18 mouse cellular contexts compared by ENCODE assay signal in the genomic region with DNA sequence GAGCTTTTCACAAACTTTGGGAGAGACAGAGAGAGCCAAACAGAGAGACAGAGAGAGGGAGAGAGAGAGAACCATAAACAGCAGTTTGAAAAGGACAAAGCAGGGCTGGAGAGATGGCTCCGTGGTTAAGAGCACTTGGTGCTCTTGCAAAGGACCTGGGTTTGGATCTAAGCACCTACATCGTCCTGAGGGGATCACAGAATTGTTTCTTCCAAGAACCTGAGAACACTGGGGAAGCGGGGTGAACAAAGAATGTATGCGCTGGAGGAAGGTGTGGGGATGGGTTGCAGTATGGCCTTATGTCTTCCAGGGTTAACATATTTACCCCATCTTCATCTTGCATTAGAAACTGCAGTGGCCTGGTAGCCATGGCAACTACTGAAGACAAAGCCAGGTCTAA. TPM values are rescaled to one million over a fixed set of nuclear protein-coding genes. Genes with fewer than 3 reads are reported as not detected.
DNase-seq lines count a peak whose midpoint lies in the region; ATAC-seq lines count a peak whose summit lies in the region.
"Had no signal": no experiment of that assay in that cellular context is flagged by ENCODE, and none has a peak within 500 bp of the region (broad histone marks: within the 10 kb centered on the region; RNA-seq: fewer than 3 reads in every experiment).

No protein-coding gene starts in this region.

- H3K4me3 ChIP-seq in hindbrain, embryonic 11.5 days (ENCODE audit: low read depth, low read length), result no peak overlapping the region; the same call in 1 of the 2 replicates
- no peak overlapping the region for H3K4me3 ChIP-seq in hindbrain, embryonic 14.5 days (replicated peaks; ENCODE audit: low read length)
- no peak overlapping the region for H3K4me3 ChIP-seq in neural tube, embryonic 12.5 days
- H3K4me3 ChIP-seq in neural tube, embryonic 15.5 days (replicated peaks), result no peak overlapping the region
- no peak overlapping the region for H3K4me3 ChIP-seq in limb, embryonic 15.5 days
- H3K4me3 ChIP-seq in heart, embryonic 11.5 days (ENCODE audit: low read depth, low read length), result no peak overlapping the region

- H3K27ac ChIP-seq in hindbrain, embryonic 11.5 days (ENCODE audit: low read depth, low read length), result no peak overlapping the region
- H3K27ac ChIP-seq in hindbrain, embryonic 14.5 days, result no peak overlapping the region
- H3K27ac ChIP-seq in neural tube, embryonic 12.5 days, result no peak overlapping the region
- H3K27ac ChIP-seq in neural tube, embryonic 15.5 days (replicated peaks), result no peak overlapping the region
- H3K27ac ChIP-seq in limb, embryonic 15.5 days, result 0 out of 2 replicates have a peak overlapping the region, but pooled peaks have one; percentile 3
- H3K27ac ChIP-seq in heart, embryonic 11.5 days (ENCODE audit: low read depth, low read length), result no peak overlapping the region
- H3K27ac ChIP-seq: embryonic facial prominence, embryonic 12.5 days; liver, embryonic 13.5 days; lung, embryonic 15.5 days; macrophage; midbrain, embryonic 12.5 days had no signal

- H3K4me2 ChIP-seq in hindbrain, embryonic 11.5 days (replicated peaks; ENCODE audit: low read depth, low read length), result no peak overlapping the region
- no peak overlapping the region for H3K4me2 ChIP-seq in hindbrain, embryonic 14.5 days (replicated peaks)
- 0 out of 2 replicates have a peak overlapping the region, but pooled peaks have one; percentile 72 for H3K4me2 ChIP-seq in neural tube, embryonic 12.5 days (replicated peaks)
- H3K4me2 ChIP-seq in neural tube, embryonic 15.5 days, result no peak overlapping the region
- no peak overlapping the region for H3K4me2 ChIP-seq in limb, embryonic 15.5 days
- no peak overlapping the region for H3K4me2 ChIP-seq in heart, embryonic 11.5 days

- H3K27me3 ChIP-seq in hindbrain, embryonic 11.5 days (ENCODE audit: control insufficient read depth, insufficient read depth, low read length), result no peaks in the 10 kb centered on the region
- H3K27me3 ChIP-seq in hindbrain, embryonic 14.5 days (ENCODE audit: control insufficient read depth, insufficient read depth, low read length), result no peaks in the 10 kb centered on the region
- H3K27me3 ChIP-seq in neural tube, embryonic 12.5 days (replicated peaks), result no peaks in the 10 kb centered on the region
- no peaks in the 10 kb centered on the region for H3K27me3 ChIP-seq in neural tube, embryonic 15.5 days (replicated peaks)
- no peaks in the 10 kb centered on the region for H3K27me3 ChIP-seq in limb, embryonic 15.5 days
- H3K27me3 ChIP-seq in heart, embryonic 11.5 days (ENCODE audit: control insufficient read depth, insufficient read depth, low read length), result no peaks in the 10 kb centered on the region
- H3K27me3 ChIP-seq: embryonic facial prominence, embryonic 12.5 days; heart, embryonic 12.5 days; liver, embryonic 13.5 days; lung, embryonic 15.5 days; midbrain, embryonic 12.5 days had no signal

- 0 out of 2 replicates have a peak, but pooled peaks cover 5% of the 10 kb centered on the region for H3K36me3 ChIP-seq in hindbrain, embryonic 11.5 days (ENCODE audit: control insufficient read depth, insufficient read depth, low read length)
- peaks cover 33% of the 10 kb centered on the region for H3K36me3 ChIP-seq in hindbrain, embryonic 14.5 days (replicated peaks; ENCODE audit: control insufficient read depth, insufficient read depth)
- peaks cover 16% of the 10 kb centered on the region for H3K36me3 ChIP-seq in neural tube, embryonic 12.5 days
- peaks cover 19% of the 10 kb centered on the region for H3K36me3 ChIP-seq in neural tube, embryonic 15.5 days
- H3K36me3 ChIP-seq in limb, embryonic 15.5 days, result peaks cover 39% of the 10 kb centered on the region
- 0 out of 2 replicates have a peak, but pooled peaks cover 2% of the 10 kb centered on the region for H3K36me3 ChIP-seq in heart, embryonic 11.5 days (ENCODE audit: control insufficient read depth, insufficient read depth, low read length)

- H3K9me3 ChIP-seq in hindbrain, embryonic 11.5 days (ENCODE audit: control insufficient read depth, low read length), result no peaks in the 10 kb centered on the region
- no peaks in the 10 kb centered on the region for H3K9me3 ChIP-seq in hindbrain, embryonic 14.5 days (ENCODE audit: control insufficient read depth, low read length)
- H3K9me3 ChIP-seq in neural tube, embryonic 12.5 days, result no peaks in the 10 kb centered on the region
- no peaks in the 10 kb centered on the region for H3K9me3 ChIP-seq in neural tube, embryonic 15.5 days (replicated peaks)
- no peaks in the 10 kb centered on the region for H3K9me3 ChIP-seq in limb, embryonic 15.5 days
- H3K9me3 ChIP-seq in heart, embryonic 11.5 days (replicated peaks; ENCODE audit: control insufficient read depth, low read length), result no peaks in the 10 kb centered on the region
- H3K9me3 ChIP-seq: embryonic facial prominence, embryonic 12.5 days; heart, embryonic 12.5 days; liver, embryonic 13.5 days; lung, embryonic 15.5 days; midbrain, embryonic 12.5 days had no signal

- intact Hi-C loops in left cerebral cortex, postnatal 25 days (cut with DNase I), result loop anchor here (5.0 to 10.0 kb wide), 2 partner anchors 46 to 427 kb away; a partner anchor contains a TSS

- H3K9ac ChIP-seq in hindbrain, embryonic 11.5 days (ENCODE audit: low read depth, low read length), result no peak overlapping the region
- no peak overlapping the region for H3K9ac ChIP-seq in hindbrain, embryonic 14.5 days
- no peak overlapping the region for H3K9ac ChIP-seq in neural tube, embryonic 12.5 days
- H3K9ac ChIP-seq in neural tube, embryonic 15.5 days (replicated peaks), result no peak overlapping the region
- H3K9ac ChIP-seq in limb, embryonic 15.5 days, result no peak overlapping the region
- H3K9ac ChIP-seq in heart, embryonic 11.5 days (ENCODE audit: low read depth, low read length), result no peak overlapping the region
- H3K9ac ChIP-seq: lung, embryonic 15.5 days; midbrain, embryonic 12.5 days had no signal

- DNase-seq in hindbrain, embryonic 11.5 days (ENCODE audit: low spot score), result peak; percentile 19
- no peak for DNase-seq in hindbrain, embryonic 14.5 days (ENCODE audit: low spot score)
- no peak for DNase-seq in left cerebral cortex, postnatal 25 days (ENCODE audit: low spot score in 2 of 2)
- DNase-seq: cerebellum, adult 18-20 months; cerebellum, postnatal 25 days; layer of hippocampus, postnatal 36 days; left cerebral cortex, postnatal 4 days; liver, embryonic 13.5 days; right cerebral cortex, adult 18-20 months had no signal

- no peak for ATAC-seq in hindbrain, embryonic 11.5 days (ENCODE audit: low FRiP score)
- no peak for ATAC-seq in hindbrain, embryonic 14.5 days (ENCODE audit: low FRiP score)
- ATAC-seq in neural tube, embryonic 12.5 days (ENCODE audit: low FRiP score, low read depth), result no peak
- no peak for ATAC-seq in neural tube, embryonic 15.5 days (ENCODE audit: low FRiP score)
- no peak for ATAC-seq in limb, embryonic 15.5 days (ENCODE audit: insufficient number of reproducible peaks, low FRiP score, low TSS enrichment, low read depth)
- no peak for ATAC-seq in heart, embryonic 11.5 days (replicated peaks; ENCODE audit: insufficient number of reproducible peaks, low FRiP score, low TSS enrichment)

- H3K4me1 ChIP-seq in hindbrain, embryonic 11.5 days (replicated peaks; ENCODE audit: control insufficient read depth, insufficient read depth, low read length), result no peaks in the 10 kb centered on the region
- H3K4me1 ChIP-seq in hindbrain, embryonic 14.5 days (replicated peaks; ENCODE audit: control insufficient read depth, insufficient read depth, low read length), result no peaks in the 10 kb centered on the region
- no peaks in the 10 kb centered on the region for H3K4me1 ChIP-seq in neural tube, embryonic 12.5 days
- peaks cover 15% of the 10 kb centered on the region for H3K4me1 ChIP-seq in neural tube, embryonic 15.5 days
- H3K4me1 ChIP-seq in limb, embryonic 15.5 days, result peaks cover 2% of the 10 kb centered on the region; the same call in 1 of the 2 replicates
- no peaks in the 10 kb centered on the region for H3K4me1 ChIP-seq in heart, embryonic 11.5 days (ENCODE audit: control insufficient read depth, insufficient read depth, low read length)

- WGBS in hindbrain, embryonic 11.5 days, result 55% methylated on average over 4 of the region's 4 CpGs
- 48% methylated on average over 4 of the region's 4 CpGs for WGBS in hindbrain, embryonic 14.5 days
- 73% methylated on average over 4 of the region's 4 CpGs for WGBS in neural tube, embryonic 12.5 days
- WGBS in neural tube, embryonic 15.5 days, result 55% methylated on average over 4 of the region's 4 CpGs
- WGBS in limb, embryonic 15.5 days, result 68% methylated on average over 4 of the region's 4 CpGs
- 77% methylated on average over 4 of the region's 4 CpGs for WGBS in heart, embryonic 11.5 days (ENCODE audit: insufficient replicate concordance)

RNA-seq across cellular contexts. Expression of a gene that starts 1.1 kb away (rescaled TPM):
- polyA plus RNA-seq in hindbrain, embryonic 11.5 days (2014; fragmentation: Nextera tagmentation; extraction: Ambion mirVana), result 46.6 and 49.0 TPM in 2 replicates
- polyA plus RNA-seq in hindbrain, embryonic 14.5 days (2014; fragmentation: Nextera tagmentation; extraction: Ambion mirVana), result 49.1 and 50.3 TPM in 2 replicates
- polyA plus RNA-seq in neural tube, embryonic 12.5 days (2016; fragmentation: Nextera tagmentation; extraction: Ambion mirVana), result 38.1 and 41.6 TPM in 2 replicates
- polyA plus RNA-seq in neural tube, embryonic 15.5 days (2015; fragmentation: Nextera tagmentation; extraction: Ambion mirVana), result 56.6 and 61.6 TPM in 2 replicates
- polyA plus RNA-seq in limb, embryonic 15.5 days (2015; fragmentation: Nextera tagmentation; extraction: Ambion mirVana), result 78.4 and 82.3 TPM in 2 replicates
- 10 to 100 TPM; 14.8 to 16.3 TPM for total RNA-seq in left cerebral cortex, postnatal 25 days (2021)
- 43.0 and 46.3 TPM in 2 replicates for polyA plus RNA-seq in heart, embryonic 11.5 days (2014; fragmentation: Nextera tagmentation; extraction: Ambion mirVana)

RNA-seq across cellular contexts. Expression of a gene that starts 46.7 kb away (rescaled TPM):
- polyA plus RNA-seq in hindbrain, embryonic 11.5 days (2014; fragmentation: Nextera tagmentation; extraction: Ambion mirVana), result 62.3 and 74.3 TPM in 2 replicates
- 87.9 and 100 TPM in 2 replicates for polyA plus RNA-seq in hindbrain, embryonic 14.5 days (2014; fragmentation: Nextera tagmentation; extraction: Ambion mirVana)
- polyA plus RNA-seq in neural tube, embryonic 12.5 days (2016; fragmentation: Nextera tagmentation; extraction: Ambion mirVana), result 65.1 and 71.1 TPM in 2 replicates
- 63.2 and 66.8 TPM in 2 replicates for polyA plus RNA-seq in neural tube, embryonic 15.5 days (2015; fragmentation: Nextera tagmentation; extraction: Ambion mirVana)
- 29.3 and 32.7 TPM in 2 replicates for polyA plus RNA-seq in limb, embryonic 15.5 days (2015; fragmentation: Nextera tagmentation; extraction: Ambion mirVana)
- 100 to 1,000 TPM; 105 to 110 TPM for total RNA-seq in left cerebral cortex, postnatal 25 days (2021)
- polyA plus RNA-seq in heart, embryonic 11.5 days (2014; fragmentation: Nextera tagmentation; extraction: Ambion mirVana), result 48.3 and 53.7 TPM in 2 replicates
